Mouse (Mus musculus): ENCODE measurements around the gene Zbtb9.

DNA sequence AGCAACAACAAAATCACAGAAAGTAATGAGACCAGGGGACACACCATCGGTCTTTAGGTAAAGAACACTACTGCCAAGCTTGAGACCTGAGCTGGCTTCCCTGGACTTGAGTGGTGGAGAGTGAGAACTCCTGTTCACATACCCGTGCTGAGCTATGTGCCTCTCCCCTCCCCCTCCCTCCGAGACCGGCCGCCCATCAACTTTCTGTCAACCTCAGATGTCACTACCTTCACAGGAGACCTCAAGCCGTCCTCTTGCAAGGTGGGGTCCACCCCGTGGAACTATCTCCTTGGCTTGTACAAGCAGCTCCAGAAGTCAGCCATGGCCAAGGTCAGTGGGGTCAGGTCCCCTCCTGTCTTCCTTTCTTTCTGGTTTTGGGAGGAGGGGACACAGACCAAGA is 59.4 kb downstream of the Zbtb9 start:
- no peak for TF ChIP-seq GATA1 (IDR thresholded peaks at IDR 0.05; ENCODE audit: low read length)
- TF ChIP-seq TAL1 (IDR thresholded peaks at IDR 0.05; ENCODE audit: low read length): no peak

Data from erythroblast, embryonic 14.5 days (primary cell).